Mouse (Mus musculus) spleen, adult 2 months (tissue): ENCODE data around the gene Apc2. TPM values are rescaled to one million over a fixed set of nuclear protein-coding genes. Genes with fewer than 3 reads are reported as not detected.
A peak's percentile ranks its signal among the peaks of the same experiment; 100 is the strongest.

Experiments
- DNase-seq, 2 experiments: peaks; one replicate each; pipeline versions ENCODE4 v3.0.0 to v3.0.0-alpha.2; 2012 to 2021; ENCODE audit warnings: low spot score in 2 of 2, low read depth in 1 of 2
- H3K27ac ChIP-seq: fragments of 200-500 bp; 2 replicates; pipeline ENCODE4 v1.5.1; 2012; ENCODE audit warnings: low read length, inconsistent platforms; ENCODE audit not compliant: insufficient read depth
- H3K27me3 ChIP-seq: fragments of 200-500 bp; 2 replicates; pipeline ENCODE4 v1.6.1; 2012; ENCODE audit warnings: mild to moderate bottlenecking, moderate library complexity, low read length, inconsistent platforms; ENCODE audit not compliant: control insufficient read depth, insufficient read depth
- H3K36me3 ChIP-seq: fragments of 200-500 bp; 2 replicates; pipeline ENCODE4 v1.6.1; 2012; ENCODE audit warnings: mild to moderate bottlenecking, low read length, inconsistent platforms; ENCODE audit not compliant: control insufficient read depth, insufficient read depth
- H3K4me1 ChIP-seq: fragments of 200-500 bp; 2 replicates; pipeline ENCODE4 v1.6.1; 2011; ENCODE audit warnings: inconsistent platforms; ENCODE audit not compliant: control insufficient read depth, insufficient read depth, insufficient read length
- H3K4me3 ChIP-seq: fragments of 200-500 bp; 2 replicates; pipeline ENCODE4 v1.5.1; 2011; ENCODE audit warnings: mild to moderate bottlenecking, inconsistent platforms; ENCODE audit not compliant: insufficient read depth, insufficient read length; ENCODE audit errors: extremely low read depth
- CTCF ChIP-seq: fragments of 200-500 bp; IDR thresholded peaks from 2 replicates; pipeline ENCODE4 v1.5.1; 2011; ENCODE audit warnings: mild to moderate bottlenecking, inconsistent platforms; ENCODE audit not compliant: insufficient read depth, insufficient read length, insufficient replicate concordance; ENCODE audit errors: extremely low read depth
- POLR2A ChIP-seq: fragments of 200-500 bp; IDR thresholded peaks from 2 replicates; pipeline ENCODE4 v1.6.1; 2011; ENCODE audit warnings: low read depth, low read length, inconsistent platforms
- WGBS: fragments of 180-500 bp; shearing (Covaris S2); methylation state at CpG from one replicate; pipeline ENCODE4 v1.1.7; 2018; 5-methylcytosine and 5-hydroxymethylcytosine counted together
- polyA plus RNA-seq: library from polyadenylated mRNA; depleted of rRNA; stranded (reverse); fragments of >200 nt; gene quantifications from 2 replicates; pipeline ENCODE4 v1.2.3, GENCODE M21; 2012

Gene Apc2
- polyA plus RNA-seq, 1 experiment = 0.68 TPM

DNA sequence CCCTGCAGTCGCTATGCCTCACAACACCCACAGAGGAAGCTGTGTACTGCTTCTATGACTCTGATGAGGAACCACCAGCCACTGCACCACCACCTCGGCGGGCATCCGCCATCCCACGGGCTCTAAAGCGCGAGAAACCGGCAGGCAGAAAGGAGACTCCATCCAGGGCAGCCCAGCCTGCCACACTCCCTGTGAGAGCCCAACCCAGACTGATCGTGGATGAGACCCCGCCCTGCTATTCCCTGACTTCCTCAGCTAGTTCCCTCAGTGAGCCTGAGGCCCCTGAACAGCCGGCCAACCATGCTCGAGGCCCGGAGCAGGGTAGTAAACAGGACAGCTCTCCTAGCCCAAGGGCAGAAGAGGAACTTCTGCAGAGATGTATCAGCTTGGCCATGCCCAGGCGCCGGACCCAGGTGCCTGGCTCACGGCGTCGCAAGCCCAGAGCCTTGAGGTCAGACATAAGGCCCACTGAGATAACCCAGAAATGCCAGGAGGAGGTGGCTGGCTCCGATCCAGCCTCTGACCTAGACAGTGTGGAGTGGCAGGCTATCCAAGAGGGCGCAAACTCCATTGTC lies 17.9 kb downstream of the Apc2 start:
- Histone ChIP-seq H3K4me1 (peaks cover 17% of the 10 kb centered on the region), H3K4me3 (peak overlapping the region; percentile 42), H3K27me3 (no peaks in the 10 kb centered on the region; the same call in 1 of the 2 replicates), H3K36me3 (peaks cover 9% of the 10 kb centered on the region), H3K27ac (peak overlapping the region; percentile 95)
- DNase-seq = peak in 1 of 2 experiments; percentile 62
- TF ChIP-seq CTCF (no peak), POLR2A (no peak)
- WGBS = 9% methylated on average over 20 of the region's 20 CpGs

DNA sequence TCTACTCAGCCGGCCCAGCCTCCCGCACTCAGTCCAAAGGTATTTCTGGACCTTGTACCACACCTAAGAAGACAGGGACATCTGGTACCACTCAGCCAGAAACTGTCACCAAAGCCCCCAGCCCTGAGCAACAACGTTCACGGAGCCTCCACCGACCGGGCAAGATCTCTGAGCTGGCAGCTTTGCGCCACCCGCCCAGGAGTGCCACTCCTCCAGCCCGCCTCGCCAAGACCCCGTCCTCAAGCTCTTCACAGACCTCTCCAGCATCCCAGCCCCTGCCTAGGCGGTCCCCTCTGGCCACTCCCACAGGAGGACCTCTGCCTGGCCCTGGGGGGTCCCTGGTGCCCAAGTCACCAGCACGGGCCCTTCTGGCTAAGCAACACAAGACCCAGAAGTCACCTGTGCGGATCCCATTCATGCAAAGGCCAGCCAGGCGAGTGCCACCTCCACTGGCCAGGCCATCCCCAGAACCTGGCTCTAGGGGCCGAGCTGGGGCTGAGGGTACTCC lies 18.8 kb downstream of the Apc2 start:
- 79% methylated on average over 16 of the region's 16 CpGs for WGBS
- TF ChIP-seq POLR2A (no peak), CTCF (no peak)
- Histone ChIP-seq H3K36me3 (peaks cover 13% of the 10 kb centered on the region), H3K27me3 (no peaks in the 10 kb centered on the region; the same call in 1 of the 2 replicates), H3K4me1 (peaks cover 24% of the 10 kb centered on the region), H3K27ac (no peak overlapping the region), H3K4me3 (no peak overlapping the region)
- no peak for DNase-seq

DNA sequence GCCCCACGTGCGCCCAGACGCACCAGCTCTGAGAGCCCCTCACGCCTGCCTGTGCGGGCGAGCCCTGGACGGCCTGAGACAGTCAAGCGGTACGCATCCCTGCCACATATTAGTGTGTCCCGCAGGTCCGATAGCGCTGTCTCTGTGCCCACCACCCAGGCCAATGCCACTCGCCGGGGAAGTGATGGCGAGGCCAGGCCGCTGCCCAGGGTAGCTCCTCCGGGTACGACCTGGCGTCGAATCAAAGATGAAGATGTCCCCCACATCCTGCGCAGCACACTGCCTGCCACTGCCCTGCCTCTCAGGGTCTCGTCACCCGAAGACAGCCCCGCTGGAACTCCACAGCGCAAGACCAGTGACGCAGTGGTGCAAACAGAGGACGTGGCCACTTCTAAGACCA lies 19.5 kb downstream of the Apc2 start:
- no peak for DNase-seq
- Histone ChIP-seq H3K4me1 (peaks cover 25% of the 10 kb centered on the region), H3K36me3 (peaks cover 13% of the 10 kb centered on the region), H3K4me3 (no peak overlapping the region), H3K27ac (no peak overlapping the region), H3K27me3 (no peaks in the 10 kb centered on the region; the same call in 1 of the 2 replicates)
- TF ChIP-seq POLR2A (no peak), CTCF (no peak)
- WGBS = 63% methylated on average over 27 of the region's 27 CpGs

DNA sequence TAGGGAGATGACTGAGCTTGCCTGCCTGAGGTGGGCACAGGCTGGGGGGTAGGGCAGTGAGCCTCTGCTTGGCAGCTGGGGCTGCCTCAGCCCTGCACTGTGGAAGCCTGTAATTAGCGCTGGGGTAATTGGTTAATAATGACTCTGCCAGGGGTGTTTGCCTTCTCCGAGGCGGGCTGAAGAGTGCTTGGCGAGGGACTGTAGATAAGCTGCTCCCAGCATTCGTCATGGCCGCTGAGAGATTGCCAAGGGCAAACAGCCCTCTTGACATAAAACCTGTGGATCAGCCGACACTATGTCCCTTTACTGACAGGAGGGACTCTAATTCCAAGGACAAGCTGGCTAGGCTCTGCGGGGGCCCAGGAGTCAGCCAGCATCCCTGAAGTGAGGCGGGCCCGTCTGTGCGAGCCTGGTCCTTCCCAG lies 20.6 kb downstream of the Apc2 start:
- Histone ChIP-seq H3K27me3 (no peaks in the 10 kb centered on the region; the same call in 1 of the 2 replicates), H3K4me1 (peaks cover 33% of the 10 kb centered on the region), H3K36me3 (peaks cover 13% of the 10 kb centered on the region), H3K27ac (no peak overlapping the region), H3K4me3 (no peak overlapping the region)
- no peak for DNase-seq
- WGBS = 71% methylated on average over 11 of the region's 11 CpGs
- no peak for TF ChIP-seq POLR2A
- no peak for TF ChIP-seq CTCF

DNA sequence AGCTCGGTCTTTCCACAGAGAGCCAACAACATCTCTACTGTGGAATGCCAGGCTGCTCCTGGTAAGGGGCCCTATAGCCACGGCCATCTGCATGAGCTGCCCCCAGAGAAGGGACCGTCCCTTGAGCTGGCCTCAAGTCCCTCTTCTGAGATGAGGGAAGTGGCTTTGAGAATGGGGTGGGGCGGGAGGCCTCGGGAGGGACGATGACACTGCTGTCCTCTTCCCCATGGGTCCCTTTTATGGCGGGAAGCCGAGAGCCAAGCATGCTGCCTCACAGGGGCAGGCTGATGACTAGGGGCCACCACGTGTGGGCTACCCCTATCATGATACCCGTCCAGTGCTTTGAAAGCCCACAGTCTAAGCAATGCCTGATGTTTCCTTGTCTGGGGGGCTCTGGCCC lies 21.2 kb downstream of the Apc2 start:
- no peak for DNase-seq
- no peak for TF ChIP-seq CTCF
- TF ChIP-seq POLR2A = no peak
- no peak overlapping the region for H3K4me3 ChIP-seq
- peaks cover 39% of the 10 kb centered on the region for H3K4me1 ChIP-seq
- H3K27me3 ChIP-seq = no peaks in the 10 kb centered on the region; the same call in 1 of the 2 replicates
- no peak overlapping the region for H3K27ac ChIP-seq
- H3K36me3 ChIP-seq = peaks cover 13% of the 10 kb centered on the region
- 52% methylated on average over 10 of the region's 10 CpGs for WGBS

DNA sequence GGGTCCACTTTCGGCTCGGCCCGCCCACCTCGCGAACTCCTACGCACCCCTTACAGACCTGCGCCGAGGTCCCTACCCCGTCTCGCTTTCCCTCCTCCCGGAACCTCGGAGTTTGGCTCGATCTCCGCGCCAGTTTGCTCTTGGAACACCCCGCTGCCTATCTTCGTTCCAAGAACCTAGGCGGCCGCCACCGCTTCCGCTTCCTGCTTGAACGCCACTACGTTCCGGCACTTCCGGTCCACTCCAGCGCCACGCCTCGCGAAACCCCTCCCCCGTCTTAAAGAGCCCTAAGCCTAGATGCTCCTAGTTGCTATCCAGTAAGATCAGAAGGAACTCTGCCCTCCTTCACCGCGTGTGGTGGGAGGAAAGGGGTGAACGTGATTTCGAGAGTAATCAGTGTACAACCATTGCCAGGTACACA lies 24.6 kb downstream of the Apc2 start, which contains the start of gene 2310011J03Rik:
TSS of gene 2310011J03Rik (minus strand) at position 198 of the 421 bp plus-strand sequence.
- TF ChIP-seq POLR2A (peak; percentile 86), CTCF (no peak)
- Histone ChIP-seq H3K27me3 (no peaks in the 10 kb centered on the region; the same call in 1 of the 2 replicates), H3K4me3 (peak within 1 kb of the TSS; percentile 77), H3K4me1 (peaks cover 33% of the 10 kb centered on the region), H3K36me3 (peaks cover 13% of the 10 kb centered on the region), H3K27ac (peak within 1 kb of the TSS; percentile 73)
- WGBS = under 1% methylated on average over 34 of the region's 34 CpGs
- peak; percentile 80 to 90 for DNase-seq
